Mouse (Mus musculus) embryo, embryonic 9.5 days (tissue): Measurements from ENCODE around the gene Chst11.

Experiments
- DNase-seq: peaks from one replicate; pipeline ENCODE4 v3.0.0-alpha.2; 2017; ENCODE audit errors: extremely low spot score

Gene Chst11

DNA sequence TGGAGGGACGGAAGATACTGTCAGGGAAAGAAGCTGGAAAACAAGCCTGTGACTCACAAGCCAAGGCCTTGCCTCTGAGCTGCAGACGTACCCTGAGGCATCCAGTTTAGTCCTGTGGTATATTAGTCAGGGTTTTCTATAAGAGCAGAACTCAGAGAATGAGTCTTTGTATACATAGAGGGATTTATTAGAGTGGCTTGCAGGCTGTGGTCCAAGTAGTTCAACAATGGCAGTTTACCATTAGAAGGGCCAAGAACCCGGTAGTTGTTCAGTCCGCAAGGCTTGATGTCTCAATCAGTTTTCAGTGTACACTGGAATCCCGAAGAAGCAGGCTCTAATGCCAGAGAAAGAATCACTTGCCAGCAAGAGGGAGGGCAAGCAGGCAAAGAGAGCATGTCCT is 192.9 kb downstream of the Chst11 start:
- DNase-seq = no peak

DNA sequence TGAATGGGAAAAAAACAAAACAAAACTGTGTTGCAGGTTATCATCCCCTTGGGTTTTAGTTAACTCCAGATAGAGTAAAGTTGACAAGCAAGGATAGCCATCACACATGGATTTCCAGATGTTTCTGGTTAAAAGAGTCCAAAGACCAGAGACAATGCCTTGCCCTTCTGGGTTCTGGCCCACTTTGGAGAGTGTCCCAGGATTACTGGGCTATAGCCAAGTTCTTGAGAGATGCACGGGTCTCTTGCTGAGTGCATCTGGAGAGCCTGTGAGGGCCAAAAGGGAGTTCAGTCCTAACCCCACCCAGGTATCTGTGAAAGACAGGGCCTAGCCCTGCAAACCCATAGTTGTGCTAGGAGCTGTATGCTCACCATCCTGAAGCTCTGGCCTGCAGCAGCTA is 193.4 kb downstream of the Chst11 start:
- DNase-seq = no peak

DNA sequence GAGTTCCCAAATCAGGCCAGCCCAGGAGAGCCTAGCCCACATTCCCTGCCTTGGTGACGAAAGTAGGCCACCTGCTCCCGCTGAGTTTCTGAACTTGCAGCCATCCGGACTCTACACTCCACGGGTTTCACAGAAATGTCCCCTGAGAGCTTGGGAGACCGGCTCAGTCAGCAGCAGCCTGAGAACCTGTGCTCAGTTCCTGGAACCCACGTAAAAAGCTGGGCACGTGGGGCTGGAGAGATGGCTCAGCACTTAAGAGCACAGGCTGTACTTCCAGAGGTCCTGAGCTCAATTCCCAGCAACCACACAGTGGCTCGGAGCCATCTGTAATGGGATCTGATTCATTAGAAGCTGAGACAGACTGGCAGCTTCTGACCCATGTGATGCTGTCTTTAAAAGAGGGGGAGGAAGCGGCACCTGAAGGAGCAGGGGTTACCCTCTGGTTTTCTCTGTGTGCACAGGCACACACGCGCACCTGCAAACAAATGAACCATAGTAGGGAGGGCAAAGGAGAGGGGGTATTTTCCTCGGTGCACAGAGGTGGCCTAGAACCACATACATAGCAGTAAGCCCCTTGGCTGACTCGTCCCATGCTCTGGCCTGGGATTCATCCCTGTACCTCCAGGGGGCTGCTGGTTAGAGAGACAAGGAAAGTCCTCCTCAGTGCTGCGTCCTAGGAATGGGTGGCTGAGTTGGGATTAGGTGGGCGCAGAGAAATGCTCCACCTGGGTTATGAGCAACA is 196.7 kb downstream of the Chst11 start:
- DNase-seq = no peak

DNA sequence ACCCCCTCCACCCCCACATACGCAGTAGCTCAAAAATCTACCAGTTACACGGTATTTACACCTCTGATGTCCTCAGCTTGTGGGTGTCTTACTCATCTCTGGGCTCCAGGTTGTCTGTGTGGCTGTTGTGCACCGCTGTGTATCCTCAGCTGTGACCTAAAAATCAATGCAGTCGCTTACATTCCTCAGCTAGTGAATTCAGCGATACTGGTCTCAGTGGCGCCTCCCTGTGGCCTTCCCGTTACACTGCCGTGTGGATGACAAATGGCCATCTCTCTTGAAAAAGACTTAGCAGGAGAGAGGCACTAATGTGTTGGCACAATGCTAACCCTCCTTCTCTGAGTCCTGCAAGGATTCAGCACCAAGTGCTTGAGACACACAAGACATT is 197.3 kb downstream of the Chst11 start:
- peak; percentile 61 for DNase-seq

GRCm38 (mm10) chr10:83183634-83184479 is 198.6 kb downstream of the Chst11 start:
- no peak for DNase-seq

DNA sequence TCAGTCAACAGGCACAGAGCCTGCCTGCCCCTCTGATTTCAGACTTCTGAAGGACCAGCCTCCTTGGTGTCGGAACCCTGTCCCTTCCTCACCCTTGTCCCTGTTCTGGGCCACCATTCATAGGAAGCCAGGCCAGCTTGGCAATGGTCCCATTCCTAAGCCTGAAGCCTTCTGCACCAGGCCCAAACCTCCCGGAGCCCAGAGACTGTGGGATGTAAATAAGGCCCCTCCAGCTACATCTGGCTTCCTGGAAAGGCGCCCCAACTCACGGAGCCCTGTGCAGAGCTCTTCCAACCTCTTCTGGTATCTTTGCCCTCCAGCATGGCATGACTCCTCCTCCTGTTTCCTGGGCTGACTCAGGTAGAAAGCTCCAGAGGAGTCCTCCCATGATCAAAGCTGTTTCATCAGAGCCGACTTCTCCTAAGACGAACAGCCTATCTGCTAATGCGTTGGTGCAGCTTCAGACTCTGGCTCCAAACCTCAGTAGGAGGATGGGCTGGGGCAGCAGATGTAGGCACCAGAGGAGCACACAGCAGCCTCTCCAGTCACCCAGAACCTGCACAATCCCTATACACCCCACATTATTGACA is 199.3 kb downstream of the Chst11 start:
- DNase-seq = no peak

DNA sequence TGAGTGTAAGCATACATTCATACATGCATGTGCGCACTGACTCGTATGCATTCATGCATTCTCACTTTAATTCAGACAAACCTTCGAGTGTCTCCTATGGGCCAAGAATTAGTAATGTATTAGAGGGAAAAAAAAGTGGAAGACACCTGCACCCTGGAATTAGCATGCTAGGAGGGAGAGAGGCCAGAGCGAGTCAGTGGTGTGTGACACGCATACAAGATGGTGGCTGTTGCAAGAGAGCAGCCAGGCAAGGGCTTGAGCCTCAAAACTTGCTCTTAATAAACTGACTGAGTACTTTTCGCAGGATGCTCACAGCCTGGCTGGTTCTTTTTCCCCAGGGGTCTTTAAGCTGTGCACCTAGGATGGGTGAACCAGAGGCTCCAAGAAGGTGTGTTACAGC is 199.8 kb downstream of the Chst11 start:
- no peak for DNase-seq

- DNase-seq = no peak
Observed at GRCm38 (mm10) chr10:83186167-83186566, 200.9 kb downstream of the Chst11 start.

- no peak for DNase-seq
Observed at GRCm38 (mm10) chr10:83186984-83187383, 201.7 kb downstream of the Chst11 start.

GRCm38 (mm10) chr10:83189071-83189470 is 203.8 kb downstream of the Chst11 start:
- no peak for DNase-seq

GRCm38 (mm10) chr10:83191476-83191875 is 206.2 kb downstream of the Chst11 start:
- no peak for DNase-seq

DNA sequence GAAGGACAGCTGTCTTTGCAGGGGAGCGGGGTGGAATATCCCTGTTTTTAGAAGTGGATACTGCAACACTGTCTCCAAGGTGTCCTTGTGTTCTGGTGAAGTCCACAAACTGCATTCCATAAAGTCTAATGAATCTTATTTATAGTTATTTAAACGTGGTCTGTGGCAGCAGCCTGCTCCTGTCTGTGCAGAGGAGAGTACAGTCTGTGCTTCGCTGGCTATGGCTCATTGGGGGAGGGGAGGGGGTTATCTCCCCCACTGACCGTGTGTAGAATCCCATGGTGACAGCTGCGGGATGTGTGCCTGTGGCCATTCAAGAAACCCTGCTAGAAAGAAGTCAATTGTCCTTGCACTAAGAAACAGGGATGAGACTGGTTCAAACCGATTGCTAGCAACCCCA is 206.7 kb downstream of the Chst11 start:
- no peak for DNase-seq

- peak; percentile 79 for DNase-seq
Observed at GRCm38 (mm10) chr10:83197690-83198336, 212.5 kb downstream of the Chst11 start.

- no peak for DNase-seq
Observed at GRCm38 (mm10) chr10:83198692-83199091, 213.4 kb downstream of the Chst11 start.

DNA sequence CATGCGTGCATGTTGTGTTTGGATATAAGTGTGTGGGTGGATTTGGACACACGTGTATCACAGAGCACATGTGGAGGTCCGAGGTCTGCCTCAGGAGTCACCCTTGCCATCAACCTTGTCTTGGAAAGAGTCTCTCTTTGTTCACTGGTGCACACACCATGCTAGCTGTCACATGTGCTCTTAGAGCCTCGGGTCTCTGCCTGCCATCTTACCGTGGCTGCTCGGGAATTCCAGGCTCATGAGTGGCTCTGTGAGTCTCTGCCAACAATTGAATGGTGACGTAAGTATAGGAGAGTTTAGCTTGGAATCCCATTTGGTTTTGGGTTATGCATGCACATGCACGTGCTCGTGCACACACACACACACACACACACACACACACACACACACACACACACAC is 214.0 kb downstream of the Chst11 start:
- DNase-seq = no peak

- DNase-seq = no peak
Observed at GRCm38 (mm10) chr10:83201525-83201924, 216.2 kb downstream of the Chst11 start.

DNA sequence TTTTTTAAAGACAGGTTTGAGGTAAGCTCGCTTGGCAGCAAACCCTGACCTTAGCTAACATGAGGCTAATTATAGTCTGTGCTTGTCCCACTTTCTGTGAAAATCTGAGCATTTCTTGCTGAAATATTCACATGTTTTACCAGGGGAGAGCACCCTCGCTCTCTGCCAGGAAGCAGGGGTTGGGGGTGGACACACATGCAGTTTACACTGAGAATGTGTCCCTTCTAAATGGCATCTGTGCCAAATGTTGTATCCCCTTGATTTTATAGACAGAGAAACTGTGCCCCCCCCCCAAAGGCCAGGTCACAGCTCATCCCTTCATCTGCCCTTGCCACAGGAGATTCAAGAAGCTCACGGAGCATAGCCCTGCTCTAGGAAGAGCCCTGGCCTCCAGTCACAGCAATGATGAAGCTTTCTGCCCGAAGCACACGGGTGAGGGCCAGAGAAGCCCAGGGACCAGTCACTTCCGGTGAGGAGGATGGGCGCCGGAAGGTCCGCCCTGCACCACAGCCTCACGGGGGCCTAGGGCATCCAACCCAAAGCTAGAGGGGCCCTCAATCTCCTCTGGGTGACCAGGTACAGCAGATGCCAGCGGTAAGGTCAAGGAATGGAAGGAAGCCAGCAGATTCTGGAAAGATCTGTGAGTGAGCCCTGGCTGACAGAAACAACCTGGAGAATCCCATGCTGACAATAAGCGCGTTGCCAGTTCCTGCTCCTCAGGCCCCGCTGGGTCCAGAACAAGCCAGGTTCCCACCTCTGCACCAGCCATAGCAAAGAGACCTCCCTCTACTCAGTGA is 217.8 kb downstream of the Chst11 start:
- DNase-seq = no peak

DNA sequence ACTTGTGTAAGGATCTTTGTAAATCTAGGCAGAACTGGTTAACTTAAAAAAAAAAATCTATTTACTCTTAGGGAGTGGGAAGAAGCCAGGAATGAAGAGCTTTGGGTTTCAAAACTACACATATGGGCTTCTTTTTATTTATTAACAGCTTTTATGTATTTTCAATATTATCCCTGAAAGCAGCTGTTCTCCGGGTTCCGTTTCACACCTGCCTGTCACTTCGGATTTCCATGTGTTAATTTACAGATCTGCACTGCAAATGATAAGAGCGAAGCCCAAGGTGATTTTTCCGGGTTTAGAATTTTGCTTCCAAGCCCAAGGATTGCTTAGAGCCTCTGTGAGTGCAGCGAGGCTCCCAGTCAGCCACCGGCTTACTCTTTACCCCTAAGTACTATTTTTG is 223.1 kb downstream of the Chst11 start:
- DNase-seq = no peak

DNA sequence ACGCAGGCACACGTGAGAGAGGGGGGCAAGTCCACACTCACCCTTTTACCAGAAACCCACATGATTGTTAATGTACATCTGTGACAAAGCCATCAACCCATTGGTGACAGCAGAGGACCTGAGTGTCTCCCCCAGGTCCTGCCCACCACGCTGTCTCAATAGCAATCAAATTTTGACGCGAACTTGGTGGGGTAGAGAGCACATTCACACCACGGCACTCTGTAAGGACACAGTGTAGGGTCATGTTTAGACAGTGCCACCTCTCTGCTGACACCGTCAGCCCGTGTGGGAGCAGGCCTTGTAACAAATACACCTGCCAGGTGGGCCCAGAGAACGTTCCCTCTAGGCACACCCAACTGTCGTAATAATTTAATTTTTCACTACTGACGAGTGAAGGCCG is 224.1 kb downstream of the Chst11 start:
- no peak for DNase-seq

- DNase-seq = no peak
Observed at GRCm38 (mm10) chr10:83210122-83210521, 224.8 kb downstream of the Chst11 start.

GRCm38 (mm10) chr10:83210968-83211583 is 225.8 kb downstream of the Chst11 start:
- DNase-seq = peak; percentile 33
